Mouse (Mus musculus): ENCODE data around the gene Gm8369.
"Not testable (repeated sequence)": the region's sequence is repeated elsewhere in the genome, so short reads cannot be mapped to it uniquely, and the experiment has no call there.

The Gm8369 gene

DNA sequence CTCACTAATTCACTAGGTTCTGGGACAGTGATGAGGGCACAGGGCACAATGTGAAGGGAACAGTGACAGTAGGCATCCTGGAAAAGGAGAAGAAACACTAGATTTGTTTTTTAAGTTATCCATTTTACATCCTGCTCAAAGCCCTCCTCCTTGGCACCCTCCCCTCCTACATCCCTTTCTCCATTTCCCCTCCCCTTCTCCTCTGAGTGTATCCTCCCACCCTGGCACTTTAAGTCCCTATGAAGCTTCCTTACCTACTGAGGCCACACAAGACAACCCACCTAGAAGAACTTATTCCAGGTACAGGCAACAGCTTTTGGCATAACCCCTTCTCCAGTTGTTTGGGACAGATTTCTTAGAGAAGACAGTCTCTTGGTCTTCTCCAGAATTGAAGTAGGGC, 30.5 kb downstream of the Gm8369 start, which contains the start of gene Ms4a6b:
TSS of gene Ms4a6b (plus strand) at position 267 of the 400 bp plus-strand sequence.
- DNase-seq (ENCODE audit: low spot score) = no peak

GRCm38 (mm10) chr19:11516845-11517244, 31.1 kb downstream of the Gm8369 start:
- DNase-seq (ENCODE audit: low spot score) = no peak

- DNase-seq (ENCODE audit: low spot score) = not testable (repeated sequence)
Observed at GRCm38 (mm10) chr19:11517373-11517772, 31.6 kb downstream of the Gm8369 start.

DNA sequence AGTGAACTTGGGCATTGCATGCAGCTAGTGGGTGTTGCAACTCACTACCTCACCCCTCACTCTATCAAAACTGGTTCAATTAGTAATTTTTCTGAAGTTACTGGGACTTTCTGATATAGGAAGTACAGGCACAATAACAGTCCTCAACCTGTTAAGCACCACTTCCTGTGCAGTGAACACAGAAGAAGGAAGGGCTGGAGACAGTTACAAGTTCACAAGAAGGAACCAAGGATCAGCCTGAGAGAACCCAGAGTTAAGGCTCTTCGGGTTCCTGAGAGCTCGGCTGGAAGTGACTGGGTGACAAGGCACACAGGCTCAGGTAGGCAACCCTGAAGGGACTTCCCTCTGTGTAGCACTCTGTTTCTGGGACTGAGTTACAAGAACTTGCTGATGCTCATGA, 32.6 kb downstream of the Gm8369 start:
- DNase-seq (ENCODE audit: low spot score) = not testable (repeated sequence)

DNA sequence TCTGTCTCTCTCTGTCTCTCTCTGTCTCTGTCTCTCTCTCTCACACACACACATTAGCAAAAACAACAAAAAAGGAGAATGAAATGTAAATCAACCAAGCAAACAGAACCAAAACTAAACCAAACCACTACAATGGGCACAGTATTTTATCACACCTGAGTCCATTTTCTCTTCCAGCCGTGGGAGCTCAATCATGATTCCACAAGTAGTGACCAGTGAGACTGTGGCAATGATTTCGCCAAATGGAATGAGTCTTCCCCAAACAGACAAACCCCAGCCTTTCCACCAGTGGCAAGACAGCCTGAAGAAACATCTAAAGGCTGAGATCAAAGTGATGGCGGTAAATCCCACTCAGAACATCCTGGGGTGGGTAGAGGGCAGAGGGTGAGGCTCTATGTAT, 34.4 kb downstream of the Gm8369 start:
- DNase-seq (ENCODE audit: low spot score) = no peak

GRCm38 (mm10) chr19:11533421-11533820, 47.7 kb downstream of the Gm8369 start:
- no peak for DNase-seq (ENCODE audit: low spot score)

DNA sequence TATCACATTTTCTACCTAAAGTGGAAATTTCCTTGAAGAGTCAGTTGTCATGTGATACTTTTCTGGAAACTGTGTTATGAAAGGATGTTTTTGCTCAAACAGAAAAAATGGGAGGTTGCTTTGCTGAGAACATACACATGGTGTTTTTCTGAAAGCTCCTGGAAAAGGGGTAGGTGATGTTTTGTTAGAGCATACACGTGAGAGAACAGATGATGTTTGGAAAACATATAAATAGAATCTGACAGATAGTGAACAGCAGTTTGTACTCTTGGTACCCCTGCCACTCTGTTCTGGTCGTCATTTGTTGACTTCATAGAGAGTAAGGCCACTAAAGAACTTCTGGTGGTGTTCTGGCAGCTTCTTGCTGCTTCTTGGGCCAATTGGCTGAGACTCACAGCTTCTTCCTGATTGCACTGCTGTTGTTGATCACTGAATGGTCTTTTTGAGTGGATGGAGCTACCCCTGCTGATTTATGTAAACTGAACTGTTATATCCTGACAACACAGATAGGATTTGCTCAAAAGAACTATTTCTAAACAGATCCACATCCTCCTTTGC, 48.2 kb downstream of the Gm8369 start:
- no peak for DNase-seq (ENCODE audit: low spot score)

DNA sequence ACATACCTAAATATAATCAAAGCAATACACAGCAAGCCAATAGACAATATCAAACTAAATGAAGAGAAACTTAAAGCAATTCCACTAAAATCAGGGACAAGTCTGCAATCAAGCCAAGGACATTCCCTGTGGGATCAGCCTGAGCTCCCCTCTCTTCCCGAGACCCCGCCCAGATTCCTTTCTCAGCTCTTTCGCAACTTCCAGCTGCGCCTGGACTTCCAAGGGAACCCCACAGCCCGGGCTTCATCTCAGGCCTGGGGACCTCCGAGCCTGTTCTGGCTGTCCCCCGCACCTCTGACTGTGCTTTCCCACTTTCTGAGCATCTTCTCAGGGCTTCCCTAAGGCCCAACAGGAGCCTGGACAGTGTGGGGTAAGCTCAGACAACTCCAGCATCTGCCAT, 50.9 kb downstream of the Gm8369 start, which contains the start of gene Ms4a4d:
TSS of gene Ms4a4d (plus strand) at position 209 of the 400 bp plus-strand sequence.
- peak; percentile 6 for DNase-seq (ENCODE audit: low spot score)

DNA sequence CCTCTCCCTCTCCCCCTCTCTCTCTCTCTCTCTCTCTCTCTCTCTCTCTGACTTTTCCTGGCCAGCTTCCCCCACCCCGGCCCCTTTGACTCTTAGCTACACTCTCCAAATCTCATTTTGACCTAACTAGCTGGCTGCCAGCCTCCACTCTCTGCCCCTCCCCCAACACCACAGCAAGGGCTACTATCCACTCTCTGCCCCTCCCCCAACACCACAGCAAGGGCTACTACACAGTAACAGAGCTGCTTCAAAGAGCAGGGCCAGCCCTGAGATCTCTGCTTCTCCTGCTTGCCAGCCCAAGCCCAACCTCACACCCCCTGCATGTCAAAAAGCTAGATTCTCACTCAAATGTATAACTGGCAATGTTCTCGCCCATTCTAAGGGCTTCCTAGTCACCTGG, 51.6 kb downstream of the Gm8369 start:
- DNase-seq (ENCODE audit: low spot score) = peak; percentile 50

DNA sequence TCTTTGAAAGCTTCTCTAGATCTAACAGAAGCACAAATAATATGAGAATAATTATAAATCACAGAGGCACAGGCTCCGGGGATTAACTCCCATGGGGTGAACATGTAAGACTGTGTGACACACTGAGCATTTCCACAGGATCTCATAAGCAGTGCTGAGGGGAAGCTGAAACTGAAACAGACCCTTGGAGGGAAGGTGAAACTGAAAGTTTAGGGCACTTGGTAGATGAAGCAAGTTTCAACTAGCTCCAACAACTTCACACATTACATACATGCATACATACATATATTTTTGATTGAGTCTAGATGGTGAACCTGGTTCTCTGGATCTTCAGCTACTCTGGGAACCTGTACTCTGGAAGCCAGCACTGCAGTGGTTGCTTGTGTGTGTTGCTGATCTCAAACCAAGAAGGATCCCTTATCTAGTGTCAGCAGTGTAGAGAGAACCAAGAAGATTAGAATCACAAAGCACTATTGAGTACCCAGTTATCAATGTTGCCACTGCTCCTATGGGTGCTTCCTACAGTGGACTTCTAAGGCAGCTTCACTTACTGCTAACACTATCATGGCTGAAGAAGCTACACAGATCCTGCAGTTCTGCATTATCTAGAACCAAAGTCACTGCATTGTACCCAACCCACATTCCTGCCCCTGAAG, 54.6 kb downstream of the Gm8369 start:
- DNase-seq (ENCODE audit: low spot score) = not testable (repeated sequence)

GRCm38 (mm10) chr19:11544383-11544782, 58.6 kb downstream of the Gm8369 start:
- DNase-seq (ENCODE audit: low spot score) = not testable (repeated sequence)

DNA sequence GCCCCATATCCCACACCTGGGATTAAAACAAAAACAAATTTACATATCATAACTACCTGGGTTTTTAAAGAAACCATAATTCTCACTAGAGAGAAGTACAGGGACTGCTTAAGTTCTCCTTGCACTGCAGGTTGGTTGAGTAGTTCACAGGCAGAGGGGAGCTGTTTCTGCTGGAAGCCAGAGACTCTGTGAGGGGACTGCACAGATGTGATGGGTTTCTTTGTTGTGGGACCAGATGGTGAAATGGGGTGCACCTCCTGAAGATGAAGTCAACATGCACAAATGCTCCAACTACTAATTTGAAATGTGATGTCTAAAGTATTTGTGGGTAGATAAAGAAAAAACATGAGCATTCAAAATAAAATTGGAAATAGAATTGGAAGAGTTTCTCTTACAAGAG, 62.2 kb downstream of the Gm8369 start:
- DNase-seq (ENCODE audit: low spot score) = no peak

DNA sequence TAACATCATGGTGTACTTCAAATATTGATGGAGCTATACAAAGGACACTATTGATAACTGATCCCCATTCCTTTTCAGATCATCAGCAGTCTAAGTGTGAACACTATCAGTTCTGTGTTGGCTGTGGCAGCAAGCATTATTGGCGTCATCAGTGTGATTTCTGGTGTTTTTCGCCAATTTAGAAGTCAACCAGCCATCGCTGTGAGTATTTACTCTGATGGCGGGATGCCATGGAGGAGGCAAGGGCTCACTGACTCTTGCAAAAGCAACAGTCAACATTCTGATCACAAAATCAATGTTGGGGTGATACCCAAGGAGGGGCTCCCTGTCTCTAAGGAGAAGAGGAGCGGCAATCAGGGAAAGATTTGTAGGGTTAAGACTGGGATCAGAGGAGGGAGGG, 69.0 kb downstream of the Gm8369 start:
- no peak for DNase-seq (ENCODE audit: low spot score)

DNA sequence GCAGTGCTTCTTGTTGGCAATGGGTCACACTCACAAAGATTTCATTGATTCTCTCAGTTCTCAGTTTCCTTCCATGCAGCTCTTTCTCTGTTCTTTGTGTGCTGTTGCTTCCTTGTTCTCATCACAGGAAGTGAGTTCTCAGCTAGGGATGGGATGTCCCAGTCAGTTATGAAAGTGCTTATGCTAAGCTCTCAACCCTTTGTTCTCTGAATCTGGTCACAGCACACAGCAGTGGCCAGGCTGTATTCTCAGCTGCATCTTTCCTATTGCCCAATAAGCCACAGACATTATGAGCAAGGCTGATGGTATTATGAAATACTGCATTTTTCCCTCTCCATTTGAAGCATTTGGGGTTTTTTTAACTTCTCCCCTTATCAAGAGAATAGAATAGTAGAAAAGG, 73.8 kb downstream of the Gm8369 start:
- not testable (repeated sequence) for DNase-seq (ENCODE audit: low spot score)

Measured in embryo, embryonic 10.5 days (tissue).